Mouse (Mus musculus) gonadal fat pad, adult 2 months (tissue): ENCODE measurements at regions not wholly inside any gene's neighbourhood (a gene's known extent, or its start where the extent isn't known, plus 50 kb on each side); places are given as distances from the start of the nearest gene placed in this dataset.

ENCODE experiments used
- DNase-seq: peaks from one replicate; pipeline ENCODE4 v3.0.0-alpha.2; 2012; ENCODE audit warnings: low read depth

DNA sequence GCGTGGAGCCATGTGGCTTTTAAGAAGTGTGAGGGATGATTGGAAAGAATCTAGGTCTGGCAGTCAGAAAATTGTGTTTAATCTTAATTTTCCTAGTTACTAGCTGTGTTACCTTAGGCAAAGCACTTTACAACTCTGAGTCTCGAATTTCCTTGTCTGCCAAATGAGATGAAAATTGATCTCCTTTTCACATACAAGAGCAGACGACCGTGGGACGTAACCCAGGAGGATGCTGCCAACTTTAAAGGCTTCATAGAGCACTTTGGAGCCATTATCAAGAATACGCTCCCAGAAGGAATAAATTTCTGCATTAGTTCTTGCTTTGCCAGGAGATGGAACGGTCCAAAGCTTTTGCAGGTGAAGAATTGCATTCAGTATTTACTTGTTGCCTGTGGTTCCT is 457.6 kb downstream of the Bcl11a start:
- DNase-seq, result no peak

DNA sequence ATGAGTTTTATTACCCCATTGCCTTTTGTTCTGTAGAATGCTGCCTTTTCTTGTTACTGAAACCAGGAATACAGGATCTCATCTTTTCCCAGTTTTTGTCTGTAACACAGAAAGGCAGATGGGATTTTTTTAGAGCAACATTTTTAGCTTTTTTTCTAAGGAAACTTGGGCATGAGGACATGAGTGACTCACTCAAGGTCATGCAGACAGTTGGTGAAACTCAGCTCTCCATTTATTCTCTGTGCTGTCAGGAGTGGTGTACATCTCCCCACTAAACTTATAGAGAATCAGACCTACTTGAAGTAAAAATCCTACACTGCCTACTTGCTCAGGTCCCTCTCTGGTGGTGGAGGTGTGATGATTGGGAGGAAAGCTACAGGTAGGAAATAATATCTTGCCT is 459.9 kb downstream of the Bcl11a start:
- no peak for DNase-seq

DNA sequence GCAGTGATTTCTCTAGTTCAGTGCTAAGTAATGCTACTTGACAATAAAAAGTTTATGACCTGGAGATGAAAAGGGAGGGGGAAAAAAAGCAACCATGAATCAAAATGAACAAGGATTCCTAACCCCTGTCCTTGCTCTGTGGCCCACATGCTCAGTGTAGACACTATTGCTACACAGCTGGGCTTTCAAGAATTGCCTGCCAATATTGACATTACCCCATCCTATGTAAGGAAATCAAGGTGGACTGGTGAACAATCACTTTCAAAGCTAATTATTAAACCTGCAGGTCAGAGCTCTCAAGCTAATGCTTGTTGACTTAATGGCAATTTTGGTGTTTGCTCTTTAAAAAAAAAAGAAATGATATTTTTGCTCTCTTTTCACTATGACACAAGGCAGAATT is 491.8 kb downstream of the Bcl11a start:
- DNase-seq, result peak; percentile 40

DNA sequence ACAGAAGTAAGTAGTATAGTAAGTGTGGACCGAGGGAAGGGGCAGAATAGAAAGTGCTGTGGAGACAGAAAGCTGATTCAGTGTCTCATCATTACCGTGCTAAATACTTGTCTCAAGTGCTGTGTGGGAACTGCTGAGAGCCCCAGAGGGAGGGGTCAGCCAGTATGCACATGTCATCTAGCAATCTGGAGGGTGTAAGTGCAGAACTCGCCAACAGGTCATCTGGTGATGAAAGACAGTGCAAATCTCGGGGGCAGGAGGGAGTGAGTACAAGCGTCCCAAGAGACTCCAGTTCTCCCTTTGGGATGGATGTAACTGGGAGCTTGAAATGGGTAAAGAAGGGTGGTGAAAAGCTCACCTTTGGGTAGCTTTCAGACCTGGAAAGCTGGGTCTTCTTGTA is 535.7 kb downstream of the Bcl11a start:
- DNase-seq, result no peak

DNA sequence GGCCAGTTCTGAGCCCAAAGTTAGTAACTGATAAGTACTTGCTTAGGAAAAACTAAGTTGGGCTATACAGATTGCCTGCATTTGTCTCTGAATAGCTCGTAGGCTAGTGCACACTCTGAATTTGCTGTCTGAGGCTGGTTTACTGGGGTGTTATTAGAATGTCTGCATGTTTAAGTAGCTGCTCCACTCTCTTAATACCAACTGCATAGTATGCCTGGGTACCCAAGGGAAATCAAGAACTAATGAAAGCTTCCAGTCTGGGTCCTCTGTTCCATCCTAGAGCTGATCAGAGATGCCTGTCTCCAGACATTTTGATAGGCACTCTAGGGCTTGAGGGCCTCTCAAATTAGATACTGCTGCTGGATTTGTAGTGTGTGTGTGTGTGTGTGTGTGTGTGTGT is 537.6 kb downstream of the Bcl11a start:
- no peak for DNase-seq

DNA sequence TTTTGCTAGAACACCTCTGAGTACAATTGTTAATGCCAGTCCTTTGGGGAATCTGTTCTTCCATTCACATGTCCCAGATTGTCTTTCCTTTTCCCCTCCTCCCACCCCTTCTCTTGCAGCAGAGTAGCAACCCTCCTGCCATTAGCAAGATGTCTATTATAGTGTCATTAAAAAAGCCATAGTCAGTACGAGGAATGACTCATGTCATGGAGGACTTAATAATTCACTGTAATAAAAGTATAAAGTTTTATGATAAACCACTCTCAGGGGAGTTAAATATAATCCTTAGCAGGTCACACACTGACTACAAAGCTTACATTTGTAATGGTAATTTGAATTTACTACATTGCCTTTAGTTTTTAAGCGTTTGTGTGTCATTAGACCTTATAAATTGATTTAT is 540.7 kb downstream of the Bcl11a start:
- DNase-seq, result no peak

DNA sequence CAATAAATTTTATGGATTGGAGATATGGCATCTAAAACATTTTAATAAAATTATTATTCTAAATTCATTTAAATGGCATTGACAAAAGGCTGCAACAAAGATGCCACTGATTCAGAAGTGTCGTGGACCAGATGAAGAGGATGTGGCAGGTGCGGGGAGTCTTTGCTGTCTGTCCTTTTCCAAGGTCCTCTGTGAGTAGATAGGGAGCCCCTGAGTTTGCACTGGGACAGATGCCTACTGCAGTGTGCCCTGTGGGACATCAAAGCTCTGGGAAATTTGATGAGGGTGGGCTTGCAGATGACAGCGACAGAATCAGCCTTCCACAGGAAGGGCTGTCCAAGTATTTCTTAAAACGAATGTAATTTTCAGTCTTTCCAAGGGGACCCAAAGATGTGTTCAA is 541.2 kb downstream of the Bcl11a start:
- DNase-seq, result no peak

DNA sequence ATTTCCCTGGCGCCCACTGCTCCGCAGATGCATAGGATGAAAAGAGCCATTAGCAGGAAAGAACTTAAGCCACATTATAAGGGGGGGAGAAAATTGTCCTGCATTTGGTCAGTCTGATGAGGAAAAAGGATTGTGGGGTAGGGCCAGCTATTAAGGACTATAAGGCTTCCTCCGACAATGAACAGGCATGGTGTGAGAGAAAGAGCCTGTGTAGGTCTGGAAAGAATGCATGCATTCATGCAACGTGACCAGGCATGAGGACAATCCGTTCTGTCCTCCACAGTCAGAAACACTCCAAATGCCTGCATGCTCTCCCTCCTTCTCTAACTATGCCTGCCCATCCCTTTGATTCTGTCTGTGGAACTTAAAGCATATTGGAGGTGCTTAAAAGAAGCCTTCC is 550.8 kb downstream of the Bcl11a start:
- no peak for DNase-seq

DNA sequence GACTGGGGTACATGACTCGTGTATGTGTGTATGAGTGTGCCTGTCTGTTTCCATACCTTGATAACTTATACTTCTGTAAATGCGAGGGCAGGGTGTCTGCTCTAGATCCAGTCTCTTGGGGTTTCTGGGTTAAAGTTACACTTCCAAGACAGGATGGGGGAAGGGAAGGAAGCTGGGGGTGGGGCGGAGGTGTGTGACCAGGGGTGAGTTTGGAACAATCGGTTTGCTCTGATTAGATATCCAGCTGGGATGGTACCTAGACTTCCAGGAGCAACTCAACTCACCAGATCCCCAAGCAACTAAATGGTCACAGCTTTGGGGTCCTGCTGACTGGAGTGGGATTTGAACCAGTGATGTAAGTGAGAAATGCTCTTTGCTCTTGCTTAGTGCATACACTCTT is 551.6 kb downstream of the Bcl11a start:
- no peak for DNase-seq

DNA sequence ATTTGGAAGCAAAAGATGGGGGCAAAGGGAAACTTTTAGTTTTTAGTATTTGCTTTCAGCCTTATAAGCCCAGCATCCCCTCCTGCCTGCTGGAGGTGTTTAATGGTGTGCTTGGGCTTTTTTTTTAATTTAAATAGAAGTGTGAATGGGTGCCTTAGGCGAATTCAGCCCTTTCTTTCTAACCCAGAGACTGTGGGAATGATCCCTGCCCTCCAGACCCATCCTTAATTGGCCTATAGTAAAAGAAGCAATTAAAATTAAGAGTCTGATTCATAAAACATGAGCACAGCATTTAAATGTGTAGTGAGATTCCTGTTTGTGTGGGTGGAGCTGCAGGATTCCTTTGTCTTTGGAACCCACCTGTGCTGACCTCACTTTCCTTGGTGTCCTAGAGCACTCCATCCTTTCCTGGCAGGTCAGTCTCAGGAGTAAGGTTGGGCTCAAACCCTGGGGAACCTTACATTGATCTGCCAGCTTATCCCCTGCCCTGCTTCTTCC is 552.6 kb downstream of the Bcl11a start:
- DNase-seq, result no peak

DNA sequence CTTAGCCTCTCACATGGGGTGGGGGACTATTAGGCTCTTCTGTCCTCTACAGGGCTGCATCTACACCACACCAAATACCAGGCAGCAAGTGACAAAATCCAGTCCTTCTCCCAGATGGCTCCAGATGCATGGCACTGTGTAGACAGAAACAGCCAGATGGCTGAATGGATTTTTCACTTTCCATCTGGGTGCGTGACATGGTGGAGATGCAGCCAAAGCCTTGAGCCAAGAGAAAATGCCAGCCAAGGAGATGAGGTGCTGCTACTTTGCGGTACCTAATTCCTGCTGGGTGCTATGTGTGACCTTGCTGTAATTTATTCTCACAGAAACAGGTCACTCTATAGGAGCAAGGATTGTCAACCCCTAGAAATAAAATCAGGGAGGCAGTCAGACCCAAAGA is 553.8 kb downstream of the Bcl11a start:
- DNase-seq, result no peak

DNA sequence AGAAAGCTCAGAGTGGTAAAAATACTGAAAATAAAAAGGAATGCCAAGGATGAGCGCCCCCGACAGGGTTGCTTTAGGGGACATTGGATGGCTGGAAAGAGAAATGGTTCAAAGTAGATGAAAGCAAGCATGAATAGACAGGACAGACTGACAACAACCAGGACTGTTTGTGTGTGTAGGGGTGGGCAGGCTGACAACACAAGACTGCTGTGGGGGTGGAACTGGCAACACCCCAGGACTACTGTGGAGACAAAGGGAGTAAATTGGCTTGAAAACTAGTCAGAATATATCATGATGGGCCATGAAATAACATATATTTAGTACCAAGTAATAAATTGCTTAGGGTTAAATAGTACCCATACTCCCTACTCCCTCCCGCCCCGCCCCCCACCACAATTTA is 558.9 kb downstream of the Bcl11a start:
- no peak for DNase-seq

DNA sequence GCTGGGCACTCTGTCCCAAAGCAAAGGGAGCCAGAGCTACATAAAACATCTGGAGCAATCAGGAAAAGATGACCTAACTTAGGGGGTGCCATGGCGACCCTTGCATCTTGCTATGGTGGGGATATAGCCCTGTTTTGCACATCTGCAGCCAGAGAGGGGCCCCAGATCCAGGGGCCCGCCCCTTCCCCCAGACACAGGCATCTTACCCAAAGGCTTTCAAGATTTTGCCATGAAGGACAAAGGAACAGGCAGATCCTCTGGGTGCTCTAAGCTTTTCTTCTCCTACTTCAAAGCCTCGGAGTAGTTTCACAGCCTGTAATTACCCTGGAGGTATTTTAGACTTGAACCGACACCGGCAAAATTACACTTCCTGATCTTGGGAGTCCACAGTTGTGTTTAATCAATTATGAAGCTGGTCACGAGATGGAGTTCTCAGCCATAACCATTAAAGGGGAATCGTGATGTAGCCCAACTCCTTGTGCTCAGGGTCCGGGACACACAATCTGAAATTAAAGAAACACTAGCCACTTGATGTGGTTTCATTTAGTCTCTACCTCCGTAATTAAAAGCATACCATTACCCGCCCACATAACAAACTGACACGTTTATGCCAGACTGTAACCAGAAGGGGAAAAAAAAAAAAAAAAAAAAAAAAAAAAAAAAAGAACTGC is 565.7 kb downstream of the Bcl11a start:
- DNase-seq, result no peak

DNA sequence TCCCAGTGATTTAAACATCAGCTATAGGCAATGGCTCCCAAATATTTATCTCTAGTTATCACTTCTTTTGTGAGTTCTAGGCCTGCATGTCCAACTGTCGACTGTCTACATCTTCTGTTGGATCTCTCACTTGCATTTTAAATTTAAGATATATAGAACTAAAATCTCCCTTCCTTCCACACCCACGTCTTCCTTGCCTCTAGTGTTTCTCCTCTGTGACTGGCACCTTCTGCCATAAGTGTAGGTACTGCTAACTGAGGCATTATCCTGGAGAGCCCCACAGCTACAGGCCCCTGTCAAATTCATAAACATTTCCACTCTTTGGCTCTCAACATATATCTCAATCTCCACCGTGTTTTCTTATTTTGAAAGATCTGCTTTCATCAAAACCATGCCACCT is 575.0 kb downstream of the Bcl11a start:
- DNase-seq, result no peak

DNA sequence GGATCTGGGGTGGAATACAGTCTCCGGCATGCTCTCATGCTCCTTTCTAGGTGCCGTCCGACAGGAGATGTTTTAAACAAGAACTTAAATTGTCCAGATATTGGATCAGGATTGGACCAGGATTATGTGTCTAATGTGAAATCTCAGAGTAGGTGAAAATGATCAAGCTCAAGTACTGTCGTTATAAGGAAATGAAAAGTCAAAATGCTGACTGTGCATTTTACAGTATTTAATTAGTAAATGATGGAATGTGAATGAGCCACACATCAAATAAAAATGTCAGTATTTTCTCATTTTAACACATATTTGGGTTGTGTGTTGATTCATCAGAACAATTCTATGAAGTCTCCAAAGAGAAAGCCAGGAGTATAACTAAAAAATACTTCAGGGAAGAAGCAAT is 586.2 kb downstream of the Bcl11a start:
- no peak for DNase-seq

DNA sequence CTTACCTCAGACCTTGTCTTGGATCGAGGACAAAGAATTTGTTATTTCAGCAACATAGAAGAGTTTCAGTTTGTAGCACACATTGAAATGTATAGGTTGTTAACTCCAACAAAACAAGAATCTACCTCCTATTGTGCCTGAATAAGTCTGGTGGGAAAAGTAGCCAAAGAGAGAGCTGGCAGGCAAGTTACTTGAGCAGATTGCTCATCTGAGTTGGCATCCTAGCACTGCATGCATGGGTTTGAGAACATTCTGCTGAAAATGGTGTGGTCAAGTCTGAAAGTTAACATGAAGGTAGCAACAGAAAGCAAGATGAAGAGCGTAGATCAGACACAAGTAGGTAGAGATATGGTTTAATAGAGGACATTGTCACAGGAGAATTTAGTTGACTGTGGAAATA is 587.5 kb downstream of the Bcl11a start:
- no peak for DNase-seq

DNA sequence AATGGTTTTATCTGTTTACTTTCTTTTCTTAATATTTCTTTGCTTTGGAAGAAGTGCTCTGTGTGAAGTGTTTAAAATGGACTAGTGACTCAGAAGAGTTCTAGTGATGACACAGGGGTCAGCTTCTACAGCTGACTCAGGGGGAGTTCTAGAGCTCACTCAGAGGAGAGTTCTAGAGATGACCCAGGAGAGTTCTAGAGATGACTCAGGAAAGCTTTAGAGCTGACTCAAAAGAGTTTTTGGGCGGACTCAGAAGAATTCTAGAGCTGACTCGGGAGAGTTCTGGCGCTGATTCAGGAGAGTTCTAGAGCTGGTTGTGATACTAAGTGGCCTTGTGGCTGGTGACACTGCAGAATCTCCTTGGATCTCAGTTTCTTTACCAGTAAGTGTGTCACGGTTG is 593.8 kb downstream of the Bcl11a start:
- no peak for DNase-seq

DNA sequence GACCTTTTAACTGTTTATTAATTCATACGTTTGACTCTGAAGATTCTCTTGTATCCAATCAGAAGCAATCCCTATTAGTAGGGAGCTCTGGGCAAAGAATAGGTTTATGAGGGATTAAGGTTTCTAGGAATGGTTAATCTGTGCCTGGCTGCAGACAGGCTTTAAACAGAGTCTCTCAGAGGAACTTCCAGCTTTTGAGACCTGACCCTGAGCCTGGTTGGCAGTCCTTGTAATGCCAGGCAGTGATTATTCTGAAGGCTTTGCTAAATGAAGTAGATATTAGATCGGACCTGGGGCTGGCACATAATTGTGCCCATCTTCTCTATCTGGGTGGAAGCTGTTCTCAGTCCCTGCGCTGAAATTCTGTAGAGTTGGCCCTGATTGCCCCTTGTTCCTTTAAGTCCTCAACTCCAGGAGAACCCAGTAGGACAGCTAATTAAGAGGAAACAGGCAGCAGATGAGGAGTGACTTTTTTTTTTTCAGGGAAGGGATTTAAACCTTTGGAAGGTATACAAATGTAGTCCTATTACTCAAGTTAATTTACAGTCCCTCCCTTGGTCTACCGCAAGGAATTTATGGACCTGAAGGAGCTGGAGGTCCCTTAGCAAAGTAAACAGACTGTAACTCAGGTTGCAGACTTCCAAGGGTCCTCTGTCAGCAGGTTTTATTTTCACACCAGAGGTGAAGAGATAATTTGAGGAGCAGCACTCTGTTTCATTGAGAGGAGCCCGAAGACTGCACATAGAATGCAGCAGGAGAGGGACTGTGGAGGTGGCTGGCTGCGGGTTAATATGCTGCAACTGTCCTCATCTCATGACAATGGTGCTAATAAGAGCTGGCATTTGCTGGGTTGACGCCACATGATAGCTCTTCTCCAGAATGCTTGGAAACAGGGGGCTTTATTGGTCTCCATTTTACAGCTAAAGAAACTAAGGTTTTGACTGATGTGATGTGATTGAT is 595.7 kb downstream of the Bcl11a start:
- DNase-seq, result peak; percentile 72

DNA sequence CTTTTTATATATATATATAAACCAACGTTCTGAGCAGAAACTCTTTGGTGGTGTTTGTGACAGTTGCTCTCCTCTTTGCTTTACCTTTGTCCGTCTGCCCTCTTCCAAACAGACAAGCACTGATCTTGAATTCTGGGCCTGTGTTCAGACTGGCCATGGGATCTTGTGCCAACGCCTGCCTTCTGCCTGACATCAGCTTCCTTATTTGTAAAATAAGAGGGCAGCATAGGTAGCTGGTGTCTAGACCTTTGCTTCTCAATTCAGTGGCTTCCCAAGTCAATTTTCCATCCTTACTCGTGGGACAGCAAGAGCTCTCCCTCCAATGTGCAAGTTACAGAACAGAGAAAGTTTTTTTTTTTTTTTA is 596.3 kb downstream of the Bcl11a start:
- DNase-seq, result no peak

DNA sequence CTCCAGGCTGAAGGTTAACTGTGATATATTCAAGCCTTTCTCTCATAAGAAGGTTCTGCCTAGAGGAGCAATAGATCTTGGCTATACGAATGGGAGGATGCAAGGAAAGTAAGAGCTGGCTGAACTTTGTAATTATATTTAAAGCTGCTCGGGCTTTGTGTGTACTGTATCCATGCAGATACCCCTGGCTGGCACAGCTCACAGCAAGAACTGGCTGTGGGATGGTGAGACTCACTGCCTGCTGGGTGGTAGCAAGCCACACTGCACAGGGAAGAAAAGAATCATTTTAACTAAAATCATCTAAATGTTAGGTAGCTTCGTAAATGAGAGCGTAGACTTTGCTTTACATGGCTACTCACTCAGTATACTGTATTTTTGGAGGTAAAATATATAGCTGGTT is 599.2 kb downstream of the Bcl11a start:
- DNase-seq, result no peak

DNA sequence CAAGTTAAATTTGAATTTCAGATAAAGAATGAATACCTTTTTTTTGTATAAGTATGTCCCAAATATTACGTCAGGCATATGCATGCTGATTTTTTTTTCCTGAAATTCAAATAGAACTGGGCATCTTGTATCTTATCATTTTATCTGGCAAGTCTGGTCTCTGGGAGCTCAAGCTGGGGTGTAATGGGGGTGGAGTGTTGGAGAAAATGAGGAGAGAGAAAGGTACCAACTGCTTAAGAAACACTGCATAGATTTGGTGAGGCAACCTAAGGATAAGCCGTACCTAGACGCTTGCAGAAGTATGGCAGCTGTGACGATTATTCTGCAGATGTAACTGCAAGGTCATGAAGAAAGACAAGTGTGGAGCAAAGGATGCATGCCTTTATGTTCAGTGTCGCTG is 601.7 kb downstream of the Bcl11a start:
- DNase-seq, result no peak

DNA sequence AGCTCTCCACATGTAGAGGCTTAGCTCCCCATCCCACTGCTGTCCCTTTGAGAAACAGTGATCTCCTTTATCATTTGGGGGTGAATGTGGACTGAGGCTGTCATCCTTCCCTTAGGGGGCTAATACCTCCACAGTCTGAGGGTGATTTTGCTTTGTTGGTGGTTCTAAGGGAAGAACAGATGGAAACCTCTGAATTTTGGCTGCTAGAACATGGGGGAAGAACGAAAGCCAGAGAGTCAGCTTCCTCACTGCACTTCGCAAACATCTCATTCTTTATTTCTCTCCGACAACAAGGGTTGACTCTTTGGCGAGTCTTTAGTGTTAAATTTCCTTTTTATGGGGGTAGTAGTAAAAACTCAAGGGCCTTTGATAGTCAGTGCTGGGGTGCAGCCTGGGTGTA is 604.6 kb downstream of the Bcl11a start:
- no peak for DNase-seq
